Mouse (Mus musculus) macrophage (primary cell): ENCODE results near the gene Gtdc1. TPM values are rescaled to one million over a fixed set of nuclear protein-coding genes. Genes with fewer than 3 reads are reported as not detected.

Experiments used
- H3K27ac ChIP-seq: fragments of 350-480 bp; formaldehyde crosslinking; 2 replicates; pipeline ENCODE4 v1.9.0; 2021
- H3K36me3 ChIP-seq: fragments of 350-480 bp; formaldehyde crosslinking; 2 replicates; pipeline ENCODE4 v1.9.0; 2021; ENCODE audit errors: inconsistent target
- H3K4me3 ChIP-seq: fragments of 350-480 bp; formaldehyde crosslinking; 2 replicates; pipeline ENCODE4 v1.9.0; 2021; ENCODE audit errors: inconsistent target
- H3K79me2 ChIP-seq: fragments of 350-480 bp; formaldehyde crosslinking; 2 replicates; pipeline ENCODE4 v1.9.0; 2021; ENCODE audit errors: inconsistent target
- WGBS: methylation state at CpG from one replicate; pipeline ENCODE4 v1.1.7; 2026; ENCODE audit warnings: inconsistent platforms; ENCODE audit not compliant: missing documents; 5-methylcytosine and 5-hydroxymethylcytosine counted together
- polyA plus RNA-seq: library from polyadenylated mRNA; stranded (reverse); fragments of 250-400 nt; gene quantifications from 3 replicates; pipeline ENCODE4 v1.2.4, GENCODE M21; 2018; ENCODE audit warnings: inconsistent platforms

Gtdc1 gene
- polyA plus RNA-seq, 1 experiment from 2014 or later, result 28.8 TPM

GRCm38 (mm10) chr2:44780961-44781360 lies 146.5 kb downstream of the Gtdc1 start:
- no peak overlapping the region for H3K27ac ChIP-seq
- H3K36me3 ChIP-seq, result no peaks in the 10 kb centered on the region
- H3K79me2 ChIP-seq, result no peaks in the 10 kb centered on the region
- WGBS, result 86% methylated on average over 2 of the region's 2 CpGs
- no peak overlapping the region for H3K4me3 ChIP-seq

- 33% methylated on average over 1 of the region's 1 CpGs for WGBS
- no peaks in the 10 kb centered on the region for H3K79me2 ChIP-seq
- no peak overlapping the region for H3K4me3 ChIP-seq
- H3K27ac ChIP-seq, result no peak overlapping the region
- H3K36me3 ChIP-seq, result no peaks in the 10 kb centered on the region
These were observed 163.6 kb downstream of the Gtdc1 start for GRCm38 (mm10) chr2:44763898-44764297.

GRCm38 (mm10) chr2:44736618-44737017 lies 190.8 kb downstream of the Gtdc1 start:
- Histone ChIP-seq H3K4me3 (no peak overlapping the region), H3K27ac (no peak overlapping the region), H3K79me2 (no peaks in the 10 kb centered on the region), H3K36me3 (no peaks in the 10 kb centered on the region)
- WGBS, result 100% methylated on average over 1 of the region's 1 CpGs

GRCm38 (mm10) chr2:44721461-44721860 lies 206.0 kb downstream of the Gtdc1 start:
- Histone ChIP-seq H3K27ac (no peak overlapping the region), H3K36me3 (no peaks in the 10 kb centered on the region), H3K79me2 (no peaks in the 10 kb centered on the region), H3K4me3 (no peak overlapping the region)

GRCm38 (mm10) chr2:44705883-44706615 lies 221.4 kb downstream of the Gtdc1 start:
- no peaks in the 10 kb centered on the region for H3K79me2 ChIP-seq
- no peak overlapping the region for H3K27ac ChIP-seq
- 95% methylated on average over 4 of the region's 4 CpGs for WGBS
- H3K36me3 ChIP-seq, result no peaks in the 10 kb centered on the region
- H3K4me3 ChIP-seq, result no peak overlapping the region

GRCm38 (mm10) chr2:44700276-44700675 lies 227.2 kb downstream of the Gtdc1 start:
- H3K27ac ChIP-seq, result no peak overlapping the region
- H3K36me3 ChIP-seq, result no peaks in the 10 kb centered on the region
- H3K79me2 ChIP-seq, result no peaks in the 10 kb centered on the region
- whole genome bisulfite sequencing, result 94% methylated on average over 4 of the region's 4 CpGs
- H3K4me3 ChIP-seq, result no peak overlapping the region

- Histone ChIP-seq H3K4me3 (no peak overlapping the region), H3K79me2 (no peaks in the 10 kb centered on the region), H3K27ac (no peak overlapping the region), H3K36me3 (no peaks in the 10 kb centered on the region)
- 100% methylated on average over 3 of the region's 3 CpGs for WGBS
These were observed 231.0 kb downstream of the Gtdc1 start for GRCm38 (mm10) chr2:44696441-44696840.

- H3K36me3 ChIP-seq, result no peaks in the 10 kb centered on the region
- WGBS, result 87% methylated on average over 1 of the region's 1 CpGs
- no peak overlapping the region for H3K4me3 ChIP-seq
- no peak overlapping the region for H3K27ac ChIP-seq
- no peaks in the 10 kb centered on the region for H3K79me2 ChIP-seq
These were observed 233.6 kb downstream of the Gtdc1 start for GRCm38 (mm10) chr2:44693898-44694297.

GRCm38 (mm10) chr2:44664049-44664448 lies 263.4 kb downstream of the Gtdc1 start:
- no peaks in the 10 kb centered on the region for H3K36me3 ChIP-seq
- H3K79me2 ChIP-seq, result no peaks in the 10 kb centered on the region
- no peak overlapping the region for H3K27ac ChIP-seq
- 98% methylated on average over 6 of the region's 7 CpGs for WGBS
- H3K4me3 ChIP-seq, result no peak overlapping the region

- H3K4me3 ChIP-seq, result no peak overlapping the region
- no peak overlapping the region for H3K27ac ChIP-seq
- WGBS, result 89% methylated on average over 2 of the region's 2 CpGs
These were observed 267.6 kb downstream of the Gtdc1 start for GRCm38 (mm10) chr2:44659870-44660269.

GRCm38 (mm10) chr2:44659011-44659410 lies 268.4 kb downstream of the Gtdc1 start:
- no peak overlapping the region for H3K27ac ChIP-seq
- H3K79me2 ChIP-seq, result no peaks in the 10 kb centered on the region
- no peak overlapping the region for H3K4me3 ChIP-seq
- no peaks in the 10 kb centered on the region for H3K36me3 ChIP-seq

More at GRCm38 (mm10) chr2:44659870-44660269, 267.6 kb downstream of the Gtdc1 start:
- Histone ChIP-seq H3K36me3 (no peaks in the 10 kb centered on the region), H3K79me2 (no peaks in the 10 kb centered on the region)

- Histone ChIP-seq H3K27ac (no peak overlapping the region), H3K79me2 (no peaks in the 10 kb centered on the region)
- WGBS, result 39% methylated on average over 3 of the region's 3 CpGs
These were observed 278.9 kb downstream of the Gtdc1 start for GRCm38 (mm10) chr2:44648537-44648936.

GRCm38 (mm10) chr2:44646398-44646797 lies 281.1 kb downstream of the Gtdc1 start:
- Histone ChIP-seq H3K36me3 (no peaks in the 10 kb centered on the region), H3K79me2 (no peaks in the 10 kb centered on the region), H3K27ac (no peak overlapping the region), H3K4me3 (no peak overlapping the region)
- 100% methylated on average over 6 of the region's 6 CpGs for WGBS

More at GRCm38 (mm10) chr2:44648537-44648936, 278.9 kb downstream of the Gtdc1 start:
- no peak overlapping the region for H3K4me3 ChIP-seq
- H3K36me3 ChIP-seq, result no peaks in the 10 kb centered on the region

- H3K36me3 ChIP-seq, result no peaks in the 10 kb centered on the region
- H3K27ac ChIP-seq, result no peak overlapping the region
- no peaks in the 10 kb centered on the region for H3K79me2 ChIP-seq
- 54% methylated on average over 2 of the region's 2 CpGs for WGBS
- no peak overlapping the region for H3K4me3 ChIP-seq
These were observed 288.1 kb downstream of the Gtdc1 start for GRCm38 (mm10) chr2:44639370-44639769.

- Histone ChIP-seq H3K79me2 (no peaks in the 10 kb centered on the region), H3K4me3 (no peak overlapping the region), H3K27ac (no peak overlapping the region), H3K36me3 (no peaks in the 10 kb centered on the region)
- WGBS, result 99% methylated on average over 4 of the region's 4 CpGs
These were observed 289.3 kb downstream of the Gtdc1 start for GRCm38 (mm10) chr2:44638157-44638556.

- Histone ChIP-seq H3K79me2 (no peaks in the 10 kb centered on the region), H3K36me3 (no peaks in the 10 kb centered on the region), H3K4me3 (no peak overlapping the region), H3K27ac (no peak overlapping the region)
- WGBS, result 95% methylated on average over 8 of the region's 8 CpGs
These were observed 293.5 kb downstream of the Gtdc1 start for GRCm38 (mm10) chr2:44633971-44634370.
